Comparison of ENCODE assay signal across 7 mouse cellular contexts in the genomic region with DNA sequence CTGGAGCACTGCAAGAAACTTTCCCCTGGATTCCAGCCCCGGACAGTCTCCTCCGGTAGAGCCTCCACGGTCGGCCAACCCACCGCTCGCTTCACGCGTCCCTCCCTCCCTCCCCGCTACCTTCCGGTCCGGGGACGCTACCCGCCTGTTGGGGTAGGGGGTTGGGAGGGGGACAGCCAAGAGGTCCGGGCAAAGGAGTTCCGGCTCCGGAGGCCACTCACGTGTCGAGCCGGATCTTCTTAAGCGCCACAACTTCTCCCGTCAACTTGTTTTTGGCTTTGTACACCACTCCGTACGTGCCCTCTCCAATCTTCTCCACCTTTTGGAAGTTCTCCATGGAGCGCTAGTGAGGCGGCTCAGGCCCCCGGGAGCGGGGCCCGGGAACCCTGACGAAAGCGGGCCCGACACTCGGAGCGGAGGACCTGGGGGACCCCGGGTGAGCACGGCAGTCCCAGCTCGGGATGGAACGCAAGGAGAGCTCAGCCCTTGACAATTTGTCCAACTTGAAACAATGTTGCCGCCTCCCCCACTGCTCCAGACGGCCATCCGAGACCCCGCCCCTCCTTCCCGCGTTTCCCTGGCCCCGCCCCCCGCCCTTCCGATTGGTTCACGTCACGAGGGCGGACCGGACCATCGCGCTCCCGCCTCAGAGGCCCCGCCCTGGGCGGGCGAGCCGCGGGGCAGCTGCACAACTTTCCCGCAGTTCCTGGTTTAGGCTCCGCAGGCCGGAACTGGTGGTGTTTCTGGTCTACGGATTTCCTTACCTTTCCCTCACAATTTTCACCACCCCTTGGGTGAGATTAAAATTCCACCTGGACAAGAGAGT. TPM values are rescaled to one million over a fixed set of nuclear protein-coding genes. Genes with fewer than 3 reads are reported as not detected.
DNase-seq lines count a peak whose midpoint lies in the region; ATAC-seq lines count a peak whose summit lies in the region.

A gene (minus strand): TSS at position 541 of the 826 bp plus-strand sequence.

- H3K9me3 ChIP-seq in embryonic facial prominence, embryonic 10.5 days, result no peaks in the 10 kb centered on the region
- H3K9me3 ChIP-seq in limb, embryonic 11.5 days (ENCODE audit: control insufficient read depth, low read length), result no peaks in the 10 kb centered on the region
- H3K9me3 ChIP-seq in midbrain, embryonic 14.5 days (ENCODE audit: control insufficient read depth, low read length), result no peaks in the 10 kb centered on the region

- peak; percentile 91 for ATAC-seq in granulocyte monocyte progenitor cell, adult 5-6 weeks (replicated peaks; ENCODE audit: poor library complexity, severe bottlenecking)
- ATAC-seq in limb, embryonic 11.5 days (ENCODE audit: insufficient number of reproducible peaks, low FRiP score, low TSS enrichment, low read depth), result peak; percentile 91
- peak; percentile 94 for ATAC-seq in midbrain, embryonic 14.5 days (ENCODE audit: low FRiP score, low TSS enrichment)

- under 1% methylated on average over 62 of the region's 62 CpGs for WGBS in embryonic facial prominence, embryonic 10.5 days
- under 1% methylated on average over 61 of the region's 62 CpGs for WGBS in limb, embryonic 11.5 days
- under 1% methylated on average over 61 of the region's 62 CpGs for WGBS in midbrain, embryonic 14.5 days

- DNase-seq in adrenal gland, postnatal 10 days, result peak; percentile 97
- DNase-seq in embryonic facial prominence, embryonic 10.5 days (ENCODE audit: low spot score), result peak; percentile 99
- DNase-seq in kidney, adult 11 months, result peak; percentile 90
- peak; percentile 92 for DNase-seq in limb, embryonic 11.5 days (ENCODE audit: low spot score)
- peak; percentile 95 for DNase-seq in midbrain, embryonic 14.5 days
- DNase-seq in spleen, adult 18-20 months, result peak; percentile 91

- peaks cover 33% of the 10 kb centered on the region for H3K4me1 ChIP-seq in embryonic facial prominence, embryonic 10.5 days
- H3K4me1 ChIP-seq in limb, embryonic 11.5 days (ENCODE audit: control insufficient read depth, insufficient read depth, low read length), result peaks cover 8% of the 10 kb centered on the region; the same call in 1 of the 2 replicates
- H3K4me1 ChIP-seq in midbrain, embryonic 14.5 days (ENCODE audit: control insufficient read depth, insufficient read depth, low read length), result peaks cover 9% of the 10 kb centered on the region; the same call in 1 of the 2 replicates

- peaks cover 38% of the 10 kb centered on the region for H3K36me3 ChIP-seq in embryonic facial prominence, embryonic 10.5 days (replicated peaks)
- H3K36me3 ChIP-seq in limb, embryonic 11.5 days (ENCODE audit: control insufficient read depth, insufficient read depth, low read length), result peaks cover 8% of the 10 kb centered on the region; the same call in 1 of the 2 replicates
- H3K36me3 ChIP-seq in midbrain, embryonic 14.5 days (ENCODE audit: control insufficient read depth, insufficient read depth, low read length), result no peaks in the 10 kb centered on the region

- H3K27ac ChIP-seq in embryonic facial prominence, embryonic 10.5 days (replicated peaks), result peak within 1 kb of the TSS; percentile 95
- H3K27ac ChIP-seq in limb, embryonic 11.5 days (replicated peaks; ENCODE audit: low read depth, low read length), result peak within 1 kb of the TSS; percentile 90
- H3K27ac ChIP-seq in midbrain, embryonic 14.5 days (replicated peaks; ENCODE audit: low read depth, low read length), result peak within 1 kb of the TSS; percentile 63; the same call in 1 of the 2 replicates

- peak within 1 kb of the TSS; percentile 82 for H3K4me2 ChIP-seq in limb, embryonic 11.5 days (ENCODE audit: low read depth, severe bottlenecking)
- peak within 1 kb of the TSS; percentile 93 for H3K4me2 ChIP-seq in midbrain, embryonic 14.5 days (ENCODE audit: low read length)

- H3K9ac ChIP-seq in limb, embryonic 11.5 days (ENCODE audit: low read length), result peak within 1 kb of the TSS; percentile 88
- H3K9ac ChIP-seq in midbrain, embryonic 14.5 days (replicated peaks; ENCODE audit: low read length), result peak within 1 kb of the TSS; percentile 46; the same call in 1 of the 2 replicates

- H3K27me3 ChIP-seq in embryonic facial prominence, embryonic 10.5 days (replicated peaks; ENCODE audit: low read depth, poor library complexity, severe bottlenecking), result 0 out of 2 replicates have a peak, but pooled peaks cover 2% of the 10 kb centered on the region
- no peaks in the 10 kb centered on the region for H3K27me3 ChIP-seq in limb, embryonic 11.5 days (ENCODE audit: control insufficient read depth, insufficient read depth, low read length)
- H3K27me3 ChIP-seq in midbrain, embryonic 14.5 days (ENCODE audit: control insufficient read depth, insufficient read depth, low read length), result no peaks in the 10 kb centered on the region

- H3K4me3 ChIP-seq in embryonic facial prominence, embryonic 10.5 days, result peak within 1 kb of the TSS; percentile 89
- H3K4me3 ChIP-seq in limb, embryonic 11.5 days (ENCODE audit: low read depth, low read length), result peak within 1 kb of the TSS; percentile 76
- H3K4me3 ChIP-seq in midbrain, embryonic 14.5 days (replicated peaks; ENCODE audit: low read depth, low read length), result peak within 1 kb of the TSS; percentile 67

RNA-seq across cellular contexts. Expression of the gene that starts here (rescaled TPM):
- 10 to 100 TPM; 33.2 to 38.6 TPM for total RNA-seq in adrenal gland, postnatal 10 days (2021)
- 124 and 130 TPM in 2 replicates for polyA plus RNA-seq in embryonic facial prominence, embryonic 10.5 days (2016; fragmentation: Nextera tagmentation; extraction: Ambion mirVana)
- 101 and 134 TPM in 2 replicates for total RNA-seq in granulocyte monocyte progenitor cell, adult 5-6 weeks (2014; fragmentation: Nextera tagmentation)
- 60.3 and 73.1 TPM in 2 replicates for total RNA-seq in granulocyte monocyte progenitor cell, adult 5-6 weeks (2017)
- 151 TPM in 2 replicates for polyA plus RNA-seq in limb, embryonic 11.5 days (2014; fragmentation: Nextera tagmentation; extraction: Ambion mirVana)
- 13.2 and 24.2 TPM in 2 replicates for polyA plus RNA-seq in midbrain, embryonic 14.5 days (2014; fragmentation: Nextera tagmentation; extraction: Ambion mirVana)

Comparison
In these comparisons a context has a peak if more than half of its experiments do, and no peak if none do; other contexts are left out.
1. Peak in every context shown above with its lines: DNase-seq, ATAC-seq, H3K4me3 ChIP-seq and H3K27ac ChIP-seq.